Mouse (Mus musculus) myocyte (in vitro differentiated cells): ENCODE results near the gene Klrd1. TPM values are rescaled to one million over a fixed set of nuclear protein-coding genes. Genes with fewer than 3 reads are reported as not detected.

Experiments used
- H3K27me3 ChIP-seq: one replicate; pipeline ENCODE4 v1.6.1; 2011; ENCODE audit not compliant: control insufficient read depth, insufficient read depth, insufficient read length
- H3K36me3 ChIP-seq: one replicate; pipeline ENCODE4 v1.6.1; 2011; ENCODE audit not compliant: control insufficient read depth, insufficient read depth
- H3K4me2 ChIP-seq: one replicate; pipeline ENCODE4 v1.6.1; 2011; ENCODE audit warnings: low read depth, control low read depth
- H3K4me3 ChIP-seq: one replicate; pipeline ENCODE4 v1.5.1; 2011; ENCODE audit warnings: mild to moderate bottlenecking, control low read depth, moderate library complexity
- H3K79me2 ChIP-seq: one replicate; pipeline ENCODE4 v1.6.1; 2011; ENCODE audit not compliant: control insufficient read depth, insufficient read depth
- H3ac ChIP-seq: one replicate; pipeline ENCODE4 v1.6.1; 2011; ENCODE audit not compliant: control insufficient read depth, insufficient read length
- CEBPB ChIP-seq: IDR thresholded peaks from 2 replicates; pipeline ENCODE4 v1.6.1; 2011; ENCODE audit warnings: mild to moderate bottlenecking, moderate library complexity; ENCODE audit not compliant: poor library complexity, insufficient read depth, severe bottlenecking
- E2F4 ChIP-seq: IDR thresholded peaks from one replicate; pipeline ENCODE4 v1.6.1; 2011; ENCODE audit warnings: mild to moderate bottlenecking, control low read depth, moderate library complexity; ENCODE audit not compliant: insufficient read depth
- MAX ChIP-seq: IDR thresholded peaks from one replicate; pipeline ENCODE4 v1.6.1; 2011; ENCODE audit warnings: low read depth, mild to moderate bottlenecking, control low read depth
- MYOD1 ChIP-seq, 3 experiments: IDR thresholded peaks; one replicate each; pipeline ENCODE4 v1.6.1; 2011; ENCODE audit warnings: control low read depth in 2 of 3, low read depth in 2 of 3, mild to moderate bottlenecking in 2 of 3, moderate library complexity in 1 of 3; ENCODE audit not compliant: insufficient read length in 2 of 3, control insufficient read depth in 1 of 3
- MYOG ChIP-seq, 3 experiments: IDR thresholded peaks; one replicate each; pipeline ENCODE4 v1.6.1; 2011; ENCODE audit warnings: control low read depth in 2 of 3, low read depth in 2 of 3, mild to moderate bottlenecking in 2 of 3; ENCODE audit not compliant: insufficient read length in 2 of 3, control insufficient read depth in 1 of 3, insufficient read depth in 1 of 3
- POLR2A ChIP-seq: IDR thresholded peaks from one replicate; pipeline ENCODE4 v1.6.1; 2011; ENCODE audit warnings: low read depth, mild to moderate bottlenecking, control low read depth, moderate library complexity; ENCODE audit not compliant: insufficient read length
- POLR2AphosphoS2 ChIP-seq: IDR thresholded peaks from one replicate; pipeline ENCODE4 v1.6.1; 2011; ENCODE audit warnings: low read depth, control low read depth; ENCODE audit not compliant: insufficient read length
- REST ChIP-seq: IDR thresholded peaks from one replicate; pipeline ENCODE4 v1.6.1; 2011; ENCODE audit warnings: mild to moderate bottlenecking, control low read depth, moderate library complexity; ENCODE audit not compliant: insufficient read depth, insufficient read length
- SRF ChIP-seq: IDR thresholded peaks from one replicate; pipeline ENCODE4 v1.6.1; 2011; ENCODE audit warnings: low read depth; ENCODE audit not compliant: control insufficient read depth, insufficient read length
- TCF12 ChIP-seq: IDR thresholded peaks from one replicate; pipeline ENCODE4 v1.6.1; 2011; ENCODE audit warnings: mild to moderate bottlenecking, control low read depth; ENCODE audit not compliant: poor library complexity, insufficient read depth, severe bottlenecking
- TCF3 ChIP-seq: IDR thresholded peaks from one replicate; pipeline ENCODE4 v1.6.1; 2011; ENCODE audit warnings: low read depth, control low read depth; ENCODE audit not compliant: insufficient read length
- USF1 ChIP-seq: IDR thresholded peaks from one replicate; pipeline ENCODE4 v1.6.1; 2011; ENCODE audit warnings: low read depth, mild to moderate bottlenecking, control low read depth, moderate library complexity
- polyA plus RNA-seq: library from polyadenylated mRNA; unstranded; fragments of >200 nt; fragmentation: generic; extraction: Trizol; gene quantifications from one replicate; pipeline ENCODE4 v1.2.1, GENCODE M21; 2012; ENCODE audit warnings: missing spikeins

Gene Klrd1
- polyA plus RNA-seq, 1 experiment: not detected

GRCm38 (mm10) chr6:129548009-129548408 is 43.6 kb upstream of the Klrd1 start:
- no peak overlapping the region for H3K4me3 ChIP-seq
- peaks cover under 1% of the 10 kb centered on the region for H3K36me3 ChIP-seq
- H3K27me3 ChIP-seq: no peaks in the 10 kb centered on the region
- TF ChIP-seq MYOD1 (IDR thresholded peaks at IDR 0.05; ENCODE audit: control insufficient read depth in 1 of 3, insufficient read length in 2 of 3, low read depth in 2 of 3): no peak
- TF ChIP-seq POLR2A: no peak
- TF ChIP-seq MYOG (IDR thresholded peaks at IDR 0.05; ENCODE audit: control insufficient read depth in 1 of 3, insufficient read depth in 1 of 3, insufficient read length in 2 of 3, low read depth in 2 of 3): no peak
- TF ChIP-seq USF1: no peak
- TF ChIP-seq TCF12: no peak
- no peak for TF ChIP-seq POLR2AphosphoS2
- no peak for TF ChIP-seq TCF3
- no peak for TF ChIP-seq E2F4
- no peak for TF ChIP-seq CEBPB
- no peak for TF ChIP-seq MAX
- TF ChIP-seq SRF: no peak
- no peak for TF ChIP-seq REST
- H3K4me2 ChIP-seq: no peak overlapping the region
- no peaks in the 10 kb centered on the region for H3K79me2 ChIP-seq
- H3ac ChIP-seq: no peak overlapping the region

- no peaks in the 10 kb centered on the region for H3K79me2 ChIP-seq
- no peaks in the 10 kb centered on the region for H3K36me3 ChIP-seq
- H3K4me2 ChIP-seq: no peak overlapping the region
- no peak overlapping the region for H3K4me3 ChIP-seq
- H3K27me3 ChIP-seq: no peaks in the 10 kb centered on the region
- TF ChIP-seq SRF (no peak), CEBPB (no peak), POLR2A (no peak), MYOG (IDR thresholded peaks at IDR 0.05; ENCODE audit: control insufficient read depth in 1 of 3, insufficient read depth in 1 of 3, insufficient read length in 2 of 3, low read depth in 2 of 3) (no peak), TCF12 (no peak), REST (no peak), E2F4 (no peak), MAX (no peak), USF1 (no peak), POLR2AphosphoS2 (no peak), MYOD1 (IDR thresholded peaks at IDR 0.05; ENCODE audit: control insufficient read depth in 1 of 3, insufficient read length in 2 of 3, low read depth in 2 of 3) (no peak), TCF3 (no peak)
- no peak overlapping the region for H3ac ChIP-seq
Measured at GRCm38 (mm10) chr6:129557298-129558023, 34.1 kb upstream of the Klrd1 start.

- Histone ChIP-seq H3ac (no peak overlapping the region), H3K4me2 (peak overlapping the region; percentile 63), H3K4me3 (no peak overlapping the region), H3K36me3 (no peaks in the 10 kb centered on the region), H3K79me2 (no peaks in the 10 kb centered on the region), H3K27me3 (no peaks in the 10 kb centered on the region)
- no peak for TF ChIP-seq REST
- peak; percentile 58 for TF ChIP-seq USF1
- TF ChIP-seq MAX: peak; percentile 34
Measured at GRCm38 (mm10) chr6:129558946-129559640, 32.5 kb upstream of the Klrd1 start.

- peak overlapping the region; percentile 63 for H3K4me2 ChIP-seq
- TF ChIP-seq E2F4 (no peak), TCF12 (no peak), REST (no peak)
- H3ac ChIP-seq: no peak overlapping the region
- no peak overlapping the region for H3K4me3 ChIP-seq
- no peaks in the 10 kb centered on the region for H3K79me2 ChIP-seq
- H3K27me3 ChIP-seq: no peaks in the 10 kb centered on the region
- H3K36me3 ChIP-seq: no peaks in the 10 kb centered on the region
Measured at GRCm38 (mm10) chr6:129559641-129560027, 31.9 kb upstream of the Klrd1 start.

- no peak for TF ChIP-seq E2F4
- TF ChIP-seq SRF: no peak
- TF ChIP-seq REST: no peak
- TF ChIP-seq USF1: no peak
- no peak for TF ChIP-seq POLR2A
- no peak for TF ChIP-seq CEBPB
- no peak overlapping the region for H3K4me2 ChIP-seq
- no peaks in the 10 kb centered on the region for H3K79me2 ChIP-seq
- no peak overlapping the region for H3K4me3 ChIP-seq
- H3ac ChIP-seq: no peak overlapping the region
- H3K36me3 ChIP-seq: no peaks in the 10 kb centered on the region
- no peaks in the 10 kb centered on the region for H3K27me3 ChIP-seq
Measured at GRCm38 (mm10) chr6:129565257-129565656, 26.3 kb upstream of the Klrd1 start.
